Mouse (Mus musculus) frontal cortex, postnatal 14 days (tissue): Measurements from ENCODE around the gene Dnajc7.

Experiments
- DNase-seq, 2 experiments: peaks; one replicate each; pipeline ENCODE4 v3.0.0; 2022; ENCODE audit warnings: low spot score in 2 of 2

Gene Dnajc7

GRCm38 (mm10) chr11:100580275-100580674, 39.7 kb downstream of the Dnajc7 start:
- DNase-seq = no peak

- no peak for DNase-seq
Observed at GRCm38 (mm10) chr11:100579116-100579799, 40.7 kb downstream of the Dnajc7 start.

- no peak for DNase-seq
Observed at GRCm38 (mm10) chr11:100577852-100578599, 41.9 kb downstream of the Dnajc7 start.

GRCm38 (mm10) chr11:100576256-100576655, 43.7 kb downstream of the Dnajc7 start:
- DNase-seq = no peak

GRCm38 (mm10) chr11:100575484-100575855, 44.5 kb downstream of the Dnajc7 start:
- DNase-seq = no peak

GRCm38 (mm10) chr11:100574708-100575483, 45.1 kb downstream of the Dnajc7 start, which contains the start of gene Cnp:
Gene Cnp, plus strand, starts transcription at chr11:100574904.
- DNase-seq = peak in 1 of 2 experiments; percentile 47

- no peak for DNase-seq
Observed at GRCm38 (mm10) chr11:100574188-100574587, 45.8 kb downstream of the Dnajc7 start.

- DNase-seq = peak in 1 of 2 experiments; percentile 32
Observed at GRCm38 (mm10) chr11:100571202-100571567, 48.8 kb downstream of the Dnajc7 start.

GRCm38 (mm10) chr11:100570430-100571201, 49.4 kb downstream of the Dnajc7 start:
- DNase-seq = peak in 1 of 2 experiments; percentile 74

GRCm38 (mm10) chr11:100569789-100570188, 50.2 kb downstream of the Dnajc7 start:
- DNase-seq = no peak

- no peak for DNase-seq
Observed at GRCm38 (mm10) chr11:100568692-100569091, 51.3 kb downstream of the Dnajc7 start.

GRCm38 (mm10) chr11:100567815-100568245, 52.1 kb downstream of the Dnajc7 start:
- DNase-seq = no peak

- no peak for DNase-seq
Observed at GRCm38 (mm10) chr11:100567229-100567628, 52.7 kb downstream of the Dnajc7 start.

GRCm38 (mm10) chr11:100564703-100565102, 55.3 kb downstream of the Dnajc7 start:
- DNase-seq = no peak

- DNase-seq = peak in 1 of 2 experiments; percentile 59
Observed at GRCm38 (mm10) chr11:100564297-100564696, 55.7 kb downstream of the Dnajc7 start.

- no peak for DNase-seq
Observed at GRCm38 (mm10) chr11:100561748-100562147, 58.2 kb downstream of the Dnajc7 start.

- DNase-seq = no peak
Observed at GRCm38 (mm10) chr11:100559476-100559875, 60.5 kb downstream of the Dnajc7 start.

GRCm38 (mm10) chr11:100557563-100557962, 62.4 kb downstream of the Dnajc7 start:
- DNase-seq = no peak

- DNase-seq = peak in 1 of 2 experiments; percentile 51
Observed at GRCm38 (mm10) chr11:100555583-100555982, 64.4 kb downstream of the Dnajc7 start.

- DNase-seq = no peak
Observed at GRCm38 (mm10) chr11:100552842-100553241, 67.1 kb downstream of the Dnajc7 start.

- DNase-seq = no peak
Observed at GRCm38 (mm10) chr11:100550101-100550500, 69.9 kb downstream of the Dnajc7 start.
